Mouse (Mus musculus): ENCODE measurements around the gene Sprr2k. TPM values are rescaled to one million over a fixed set of nuclear protein-coding genes. Genes with fewer than 3 reads are reported as not detected.

Gene Sprr2k
- polyA plus RNA-seq (2015; fragmentation: Nextera tagmentation; extraction: Ambion mirVana) = not detected in 2 replicates

DNA sequence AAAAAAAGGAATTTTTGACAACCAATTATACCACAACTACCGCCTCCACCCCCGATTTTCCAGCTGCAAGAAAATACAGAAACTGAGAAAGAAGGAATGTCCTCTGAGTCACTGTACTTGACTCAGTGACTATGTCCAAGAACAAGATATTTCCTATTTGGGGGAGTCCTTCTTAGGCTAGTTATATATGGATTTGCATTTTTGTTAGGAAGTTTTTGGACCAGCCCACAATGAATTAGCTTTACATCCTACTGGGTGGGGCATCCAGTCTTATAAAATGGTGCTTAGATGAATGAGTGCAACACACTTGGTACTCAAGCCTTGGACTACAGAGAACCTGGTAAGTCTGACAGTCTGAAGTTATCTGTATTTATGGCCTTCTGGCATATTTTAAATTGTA is at the start of gene Sprr2k:
TSS of gene Sprr2k (plus strand) at position 301 of the 400 bp plus-strand sequence.
- H3K36me3 ChIP-seq = no peaks in the 10 kb centered on the region
- no peaks in the 10 kb centered on the region for H3K4me1 ChIP-seq
- H3K9me3 ChIP-seq = no peaks in the 10 kb centered on the region
- WGBS = 83% methylated on average over 2 of the region's 2 CpGs
- no peak for ATAC-seq (ENCODE audit: borderline replicate concordance, extremely low read depth, low FRiP score, low TSS enrichment)
- H3K27ac ChIP-seq = no peak within 1 kb of the TSS
- H3K27me3 ChIP-seq = no peaks in the 10 kb centered on the region
- no peak within 1 kb of the TSS for H3K4me2 ChIP-seq
- no peak within 1 kb of the TSS for H3K9ac ChIP-seq
- no peak within 1 kb of the TSS for H3K4me3 ChIP-seq

DNA sequence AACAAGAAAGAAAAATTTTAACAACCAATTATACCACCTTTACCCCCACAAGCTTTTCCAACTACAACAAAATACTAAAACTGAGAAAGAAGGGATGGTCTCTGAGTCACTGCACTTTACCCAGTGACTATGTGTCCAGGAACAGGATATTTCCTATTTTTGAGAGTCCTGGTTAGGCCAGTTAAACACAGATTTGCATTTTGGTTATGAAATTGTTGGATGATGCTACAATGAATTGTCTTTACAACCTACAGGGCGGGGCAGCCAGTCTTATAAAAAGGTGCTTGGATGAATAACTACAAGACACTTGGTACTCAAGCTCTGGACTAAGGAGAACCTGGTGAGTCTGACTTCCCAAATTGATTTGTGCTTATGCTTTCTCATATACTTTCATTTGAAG is 47.0 kb upstream of the Sprr2k start, which contains the start of gene Sprr2h:
TSS of gene Sprr2h (plus strand) at position 301 of the 400 bp plus-strand sequence.
- no peak within 1 kb of the TSS for H3K27ac ChIP-seq
- no peak within 1 kb of the TSS for H3K4me3 ChIP-seq
- no peaks in the 10 kb centered on the region for H3K36me3 ChIP-seq
- H3K9ac ChIP-seq = no peak within 1 kb of the TSS
- H3K9me3 ChIP-seq = no peaks in the 10 kb centered on the region
- no peaks in the 10 kb centered on the region for H3K4me1 ChIP-seq
- no peaks in the 10 kb centered on the region for H3K27me3 ChIP-seq
- 77% methylated on average over 1 of the region's 1 CpGs for WGBS
- no peak for ATAC-seq (ENCODE audit: borderline replicate concordance, extremely low read depth, low FRiP score, low TSS enrichment)
- H3K4me2 ChIP-seq = no peak within 1 kb of the TSS

DNA sequence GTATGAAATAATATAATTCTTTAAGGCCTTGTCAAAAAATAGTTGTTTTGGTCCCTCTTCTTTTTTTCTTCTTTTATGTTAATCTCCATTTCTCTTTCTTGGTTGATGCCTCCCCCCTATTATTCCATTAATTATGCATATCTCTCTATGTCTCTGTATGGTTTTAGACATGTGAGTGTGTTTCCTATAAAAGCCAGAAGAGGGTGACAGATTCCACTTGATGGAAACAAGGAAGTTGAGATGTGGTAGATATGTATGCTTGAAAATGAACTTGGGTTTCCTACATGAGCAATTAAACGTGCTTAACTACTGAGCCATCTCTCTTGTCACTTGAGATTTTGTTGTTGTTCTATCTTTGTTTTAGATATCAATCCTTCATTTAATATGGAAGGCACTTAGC is 38.1 kb upstream of the Sprr2k start:
- ATAC-seq (ENCODE audit: borderline replicate concordance, extremely low read depth, low FRiP score, low TSS enrichment) = no peak
- no peaks in the 10 kb centered on the region for H3K4me1 ChIP-seq
- 45% methylated on average over 1 of the region's 1 CpGs for WGBS
- no peak overlapping the region for H3K4me2 ChIP-seq
- no peak overlapping the region for H3K27ac ChIP-seq
- H3K36me3 ChIP-seq = no peaks in the 10 kb centered on the region
- H3K27me3 ChIP-seq = no peaks in the 10 kb centered on the region
- H3K9me3 ChIP-seq = no peaks in the 10 kb centered on the region
- H3K4me3 ChIP-seq = no peak overlapping the region
- H3K9ac ChIP-seq = no peak overlapping the region

DNA sequence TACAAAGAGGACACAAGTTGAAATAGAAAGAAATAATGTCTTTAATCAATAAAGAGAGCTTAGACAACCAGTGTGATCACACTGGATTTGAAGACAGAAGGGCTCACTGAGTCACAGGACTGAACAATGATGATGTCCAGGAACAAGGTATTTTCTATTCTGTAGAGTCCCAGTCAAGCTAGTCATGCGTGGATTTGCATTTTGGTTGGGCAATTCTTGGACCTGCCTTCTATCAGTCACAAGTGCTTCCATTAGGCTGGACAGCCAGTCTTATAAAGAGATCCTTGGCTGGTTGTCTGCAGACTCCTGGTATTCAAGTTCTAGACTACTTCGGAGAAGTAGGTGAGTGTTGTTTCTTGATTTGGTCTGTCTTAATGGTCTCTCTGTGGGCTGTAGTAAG is 24.7 kb upstream of the Sprr2k start, which contains the start of gene Sprr2i:
TSS of gene Sprr2i (plus strand) at position 301 of the 400 bp plus-strand sequence.
- no peaks in the 10 kb centered on the region for H3K27me3 ChIP-seq
- H3K4me3 ChIP-seq = no peak within 1 kb of the TSS
- H3K9me3 ChIP-seq = no peaks in the 10 kb centered on the region
- no peaks in the 10 kb centered on the region for H3K4me1 ChIP-seq
- ATAC-seq (ENCODE audit: borderline replicate concordance, extremely low read depth, low FRiP score, low TSS enrichment) = no peak
- H3K9ac ChIP-seq = no peak within 1 kb of the TSS
- H3K27ac ChIP-seq = no peak within 1 kb of the TSS
- H3K36me3 ChIP-seq = no peaks in the 10 kb centered on the region
- H3K4me2 ChIP-seq = no peak within 1 kb of the TSS
- 87% methylated on average over 2 of the region's 2 CpGs for WGBS

DNA sequence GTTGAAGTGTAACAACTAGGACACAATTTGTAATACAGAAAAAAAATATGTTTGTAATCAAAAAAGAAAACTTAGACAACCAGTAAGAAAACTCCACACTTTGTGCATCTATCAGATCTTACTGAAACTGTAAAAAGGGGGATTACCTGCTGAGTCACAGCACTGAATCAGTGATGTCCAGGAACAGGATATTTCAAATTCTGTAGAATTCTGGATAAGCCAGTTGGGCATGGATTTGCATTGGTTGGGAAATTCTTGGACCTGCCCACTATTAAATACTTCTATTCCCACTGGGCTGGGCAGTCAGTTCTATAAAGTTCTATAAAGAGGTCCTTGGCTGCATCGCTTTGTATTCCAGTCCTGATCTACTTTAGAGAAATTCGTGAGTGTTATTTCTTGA is 14.6 kb upstream of the Sprr2k start, which contains the start of gene Sprr2j-ps:
TSS of gene Sprr2j-ps (plus strand) at position 301 of the 400 bp plus-strand sequence.
- WGBS = 84% methylated on average over 2 of the region's 2 CpGs
- no peak for ATAC-seq (ENCODE audit: borderline replicate concordance, extremely low read depth, low FRiP score, low TSS enrichment)
- no peaks in the 10 kb centered on the region for H3K36me3 ChIP-seq
- H3K9ac ChIP-seq = no peak within 1 kb of the TSS
- no peak within 1 kb of the TSS for H3K4me3 ChIP-seq
- H3K27me3 ChIP-seq = no peaks in the 10 kb centered on the region
- no peaks in the 10 kb centered on the region for H3K9me3 ChIP-seq
- H3K4me2 ChIP-seq = no peak within 1 kb of the TSS
- H3K27ac ChIP-seq = no peak within 1 kb of the TSS
- no peaks in the 10 kb centered on the region for H3K4me1 ChIP-seq

DNA sequence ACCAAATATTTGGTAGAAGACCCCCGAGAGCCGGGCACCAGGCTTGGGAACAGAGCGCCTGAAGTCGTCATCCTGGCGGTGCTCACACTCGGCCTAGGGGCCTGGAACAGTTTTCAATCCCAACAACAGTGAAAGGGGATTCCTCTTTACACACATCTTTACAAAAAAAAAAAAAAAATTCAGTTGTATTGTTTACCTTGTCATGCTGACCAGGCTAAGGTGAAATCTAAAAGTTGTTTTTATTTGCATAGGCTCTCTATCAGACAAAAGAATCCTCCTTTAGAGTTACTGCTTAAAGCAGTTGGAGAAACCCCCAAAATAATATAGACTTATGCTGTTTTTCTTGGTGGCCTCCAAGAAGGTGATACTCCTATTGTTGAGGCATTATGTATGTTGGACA is 3.1 kb upstream of the Sprr2k start, which contains the start of gene Gm9774:
TSS of gene Gm9774 (minus strand) at position 101 of the 400 bp plus-strand sequence.
- no peak within 1 kb of the TSS for H3K4me3 ChIP-seq
- no peaks in the 10 kb centered on the region for H3K9me3 ChIP-seq
- no peaks in the 10 kb centered on the region for H3K4me1 ChIP-seq
- ATAC-seq (ENCODE audit: borderline replicate concordance, extremely low read depth, low FRiP score, low TSS enrichment) = no peak
- no peak within 1 kb of the TSS for H3K4me2 ChIP-seq
- no peaks in the 10 kb centered on the region for H3K36me3 ChIP-seq
- H3K27me3 ChIP-seq = no peaks in the 10 kb centered on the region
- no peak within 1 kb of the TSS for H3K27ac ChIP-seq
- H3K9ac ChIP-seq = no peak within 1 kb of the TSS
- WGBS = 93% methylated on average over 6 of the region's 6 CpGs

DNA sequence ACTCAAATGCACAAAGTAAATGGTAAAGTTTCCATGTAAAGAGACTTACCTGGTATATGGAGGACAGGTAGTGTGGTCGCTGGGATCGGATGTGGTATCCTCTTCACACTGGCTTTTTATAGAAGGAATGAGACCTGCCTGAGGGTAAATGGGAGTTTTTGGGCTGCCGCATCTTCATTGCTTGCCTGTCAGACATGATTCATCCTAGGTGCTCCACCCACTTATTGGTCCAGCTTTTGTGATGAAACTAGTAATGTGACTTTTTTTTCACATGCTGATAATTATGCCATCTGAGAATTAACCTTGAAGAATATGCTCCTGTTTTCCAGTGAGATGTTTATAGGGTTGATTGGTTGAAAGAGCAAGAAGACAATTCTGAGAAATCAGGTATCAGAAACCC is 6.3 kb downstream of the Sprr2k start, which contains the start of gene Sprr1b:
TSS of gene Sprr1b (minus strand) at position 101 of the 400 bp plus-strand sequence.
- Histone ChIP-seq H3K36me3 (no peaks in the 10 kb centered on the region), H3K4me1 (no peaks in the 10 kb centered on the region), H3K27me3 (no peaks in the 10 kb centered on the region), H3K27ac (no peak within 1 kb of the TSS), H3K9ac (no peak within 1 kb of the TSS), H3K4me3 (no peak within 1 kb of the TSS), H3K9me3 (no peaks in the 10 kb centered on the region), H3K4me2 (no peak within 1 kb of the TSS)
- ATAC-seq (ENCODE audit: borderline replicate concordance, extremely low read depth, low FRiP score, low TSS enrichment) = no peak
- WGBS = 89% methylated on average over 3 of the region's 3 CpGs

DNA sequence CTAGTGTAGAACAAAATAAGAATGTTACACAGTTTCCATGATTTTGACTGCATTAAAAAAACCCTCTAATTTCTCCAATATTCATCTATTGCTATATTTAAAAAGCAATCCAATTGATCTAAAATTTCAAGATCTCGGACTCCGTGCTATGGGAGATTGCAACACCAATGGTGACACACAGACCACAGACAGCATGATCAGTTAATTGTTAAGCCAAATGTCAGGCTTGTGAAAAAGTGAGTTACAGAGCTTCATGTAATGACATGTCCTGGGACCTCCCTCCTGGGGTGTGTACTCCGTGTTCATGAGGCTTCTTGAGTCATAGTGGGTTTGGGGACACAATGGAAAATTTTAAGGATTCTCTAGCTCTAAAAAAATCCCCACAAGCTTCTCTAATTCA is 7.8 kb downstream of the Sprr2k start:
- 85% methylated on average over 3 of the region's 3 CpGs for WGBS
- Histone ChIP-seq H3K4me1 (no peaks in the 10 kb centered on the region), H3K36me3 (no peaks in the 10 kb centered on the region), H3K9ac (no peak overlapping the region), H3K27ac (no peak overlapping the region), H3K9me3 (no peaks in the 10 kb centered on the region), H3K4me3 (no peak overlapping the region), H3K4me2 (no peak overlapping the region), H3K27me3 (no peaks in the 10 kb centered on the region)
- ATAC-seq (ENCODE audit: borderline replicate concordance, extremely low read depth, low FRiP score, low TSS enrichment) = no peak

DNA sequence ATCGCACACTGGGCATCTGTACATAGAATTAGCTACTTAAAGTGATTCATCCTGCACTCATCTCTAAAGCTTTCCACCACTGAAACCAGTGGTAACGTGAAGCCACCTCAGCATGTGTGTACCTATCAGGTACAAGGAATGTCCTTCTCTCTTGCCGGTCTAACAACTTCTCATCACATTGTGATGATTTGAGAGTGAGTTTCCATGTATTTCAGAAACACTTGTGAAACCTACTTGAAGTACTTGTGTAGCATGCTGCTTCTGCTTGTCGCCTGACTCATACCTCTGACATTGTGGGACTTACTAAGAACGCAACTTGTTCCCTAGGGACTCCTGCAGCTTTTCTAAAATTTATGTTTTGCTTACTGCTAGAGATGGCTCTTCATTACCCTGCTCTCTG is 22.8 kb downstream of the Sprr2k start:
- Histone ChIP-seq H3K4me2 (no peak overlapping the region), H3K9ac (no peak overlapping the region), H3K36me3 (no peaks in the 10 kb centered on the region), H3K27ac (no peak overlapping the region), H3K4me3 (no peak overlapping the region), H3K27me3 (no peaks in the 10 kb centered on the region), H3K4me1 (no peaks in the 10 kb centered on the region), H3K9me3 (no peaks in the 10 kb centered on the region)
- no peak for ATAC-seq (ENCODE audit: borderline replicate concordance, extremely low read depth, low FRiP score, low TSS enrichment)
- 56% methylated on average over 5 of the region's 5 CpGs for WGBS

DNA sequence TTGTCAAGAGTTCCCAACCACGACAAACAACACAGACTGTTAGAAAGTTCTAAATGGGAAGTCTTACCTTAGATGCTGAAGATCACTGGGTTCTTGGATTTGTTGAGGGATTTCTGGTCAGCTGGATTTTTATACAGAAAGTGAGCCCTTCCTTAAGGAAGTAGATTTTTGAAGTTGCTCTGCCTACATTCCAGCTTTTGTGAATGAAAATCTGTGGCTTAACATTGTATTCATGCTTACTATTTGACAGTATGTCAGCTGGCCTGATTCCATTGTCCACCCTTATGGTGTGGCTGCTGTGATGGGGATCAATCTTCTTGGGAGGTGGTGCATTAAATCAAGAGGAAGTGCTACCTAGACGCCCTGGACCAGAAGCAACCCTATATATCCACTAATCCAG is 26.2 kb downstream of the Sprr2k start, which contains the start of gene Sprr3:
TSS of gene Sprr3 (minus strand) at position 101 of the 400 bp plus-strand sequence.
- Histone ChIP-seq H3K27ac (no peak within 1 kb of the TSS), H3K4me3 (no peak within 1 kb of the TSS), H3K27me3 (no peaks in the 10 kb centered on the region), H3K4me2 (no peak within 1 kb of the TSS), H3K9ac (no peak within 1 kb of the TSS), H3K36me3 (no peaks in the 10 kb centered on the region), H3K4me1 (no peaks in the 10 kb centered on the region), H3K9me3 (no peaks in the 10 kb centered on the region)
- ATAC-seq (ENCODE audit: borderline replicate concordance, extremely low read depth, low FRiP score, low TSS enrichment) = no peak
- WGBS = 52% methylated on average over 2 of the region's 2 CpGs

DNA sequence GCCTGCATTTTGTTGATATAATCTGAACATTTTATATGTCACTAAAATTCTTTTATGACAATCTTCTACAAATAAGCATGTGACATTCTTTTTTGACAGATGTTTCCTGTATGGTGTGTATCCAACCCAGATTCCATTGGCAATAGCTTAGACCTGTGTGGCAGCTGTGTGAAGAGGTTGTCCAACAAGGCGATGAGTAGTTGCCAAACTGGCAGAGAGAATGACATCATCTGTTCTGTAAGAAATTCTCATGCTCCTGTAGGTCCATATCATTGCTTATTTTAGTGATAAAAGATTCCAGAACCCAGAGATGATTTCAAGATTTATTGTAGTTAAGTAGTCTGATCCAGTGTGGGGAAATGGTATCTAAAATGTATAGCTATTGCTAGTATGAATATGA is 34.2 kb downstream of the Sprr2k start:
- no peaks in the 10 kb centered on the region for H3K36me3 ChIP-seq
- no peak for ATAC-seq (ENCODE audit: borderline replicate concordance, extremely low read depth, low FRiP score, low TSS enrichment)
- no peaks in the 10 kb centered on the region for H3K4me1 ChIP-seq
- WGBS = 50% methylated on average over 1 of the region's 1 CpGs
- H3K9ac ChIP-seq = no peak overlapping the region
- no peak overlapping the region for H3K4me3 ChIP-seq
- H3K9me3 ChIP-seq = no peaks in the 10 kb centered on the region
- H3K4me2 ChIP-seq = no peak overlapping the region
- H3K27ac ChIP-seq = no peak overlapping the region
- no peaks in the 10 kb centered on the region for H3K27me3 ChIP-seq

DNA sequence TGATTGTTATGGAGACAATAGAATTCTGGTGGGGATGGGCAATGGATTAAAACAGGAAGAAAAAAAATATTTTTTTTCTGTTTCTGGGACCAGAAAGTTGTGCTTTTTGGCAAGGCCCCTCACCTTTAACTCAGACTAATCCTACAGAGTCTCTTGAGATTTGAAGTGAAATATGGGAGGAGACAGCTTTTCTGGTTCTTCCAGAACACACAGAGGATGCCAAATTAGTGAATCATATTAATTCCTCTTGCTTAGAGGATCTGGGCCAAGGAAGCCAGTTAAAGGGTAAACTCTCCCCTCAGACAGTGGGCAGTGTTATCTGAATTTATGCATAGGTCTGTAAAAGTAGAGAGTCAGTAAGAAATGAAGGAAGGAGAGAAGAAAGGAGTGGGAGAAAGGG is 35.0 kb downstream of the Sprr2k start:
- Histone ChIP-seq H3K27ac (no peak overlapping the region), H3K27me3 (no peaks in the 10 kb centered on the region), H3K4me2 (no peak overlapping the region), H3K4me1 (no peaks in the 10 kb centered on the region), H3K9me3 (no peaks in the 10 kb centered on the region), H3K9ac (no peak overlapping the region), H3K4me3 (no peak overlapping the region), H3K36me3 (no peaks in the 10 kb centered on the region)
- no peak for ATAC-seq (ENCODE audit: borderline replicate concordance, extremely low read depth, low FRiP score, low TSS enrichment)

DNA sequence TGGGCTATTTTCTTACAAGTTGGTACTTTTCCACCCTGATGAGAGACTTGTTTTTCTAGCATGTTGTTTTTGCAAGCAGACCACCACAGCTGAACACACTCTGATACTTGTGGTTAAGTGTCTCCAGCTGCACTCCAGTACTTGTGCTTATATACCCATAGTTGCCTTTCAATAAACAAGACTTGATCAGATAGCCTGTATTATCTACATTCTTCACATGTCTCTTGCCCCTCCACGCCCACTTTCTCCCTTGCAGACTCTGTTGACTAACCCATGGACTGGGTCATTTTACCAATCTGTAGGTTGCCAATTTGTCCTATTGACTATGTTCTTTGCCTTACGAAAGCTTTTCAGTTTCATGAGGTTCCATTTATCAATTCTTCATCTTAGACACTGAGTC is 37.7 kb downstream of the Sprr2k start:
- H3K9me3 ChIP-seq = no peaks in the 10 kb centered on the region
- no peak overlapping the region for H3K9ac ChIP-seq
- H3K36me3 ChIP-seq = no peaks in the 10 kb centered on the region
- H3K4me2 ChIP-seq = no peak overlapping the region
- H3K4me1 ChIP-seq = no peaks in the 10 kb centered on the region
- 61% methylated on average over 2 of the region's 2 CpGs for WGBS
- no peak overlapping the region for H3K27ac ChIP-seq
- no peaks in the 10 kb centered on the region for H3K27me3 ChIP-seq
- no peak overlapping the region for H3K4me3 ChIP-seq
- no peak for ATAC-seq (ENCODE audit: borderline replicate concordance, extremely low read depth, low FRiP score, low TSS enrichment)

All from lung, embryonic 15.5 days (tissue).